Mouse (Mus musculus) cortical plate, adult 2 months (tissue): Measurements from ENCODE around the gene 4930432M17Rik.

ENCODE experiments used
- CTCF ChIP-seq: fragments of 200-500 bp; IDR thresholded peaks from 2 replicates; pipeline ENCODE4 v1.5.1; 2011; ENCODE audit warnings: mild to moderate bottlenecking, control low read depth, low read length; ENCODE audit not compliant: insufficient read depth; ENCODE audit errors: extremely low read depth
- POLR2A ChIP-seq: fragments of 200-500 bp; IDR thresholded peaks from 2 replicates; pipeline ENCODE4 v1.6.1; 2011; ENCODE audit warnings: mild to moderate bottlenecking, low read length, control low read depth; ENCODE audit not compliant: insufficient read depth; ENCODE audit errors: extremely low read depth

DNA sequence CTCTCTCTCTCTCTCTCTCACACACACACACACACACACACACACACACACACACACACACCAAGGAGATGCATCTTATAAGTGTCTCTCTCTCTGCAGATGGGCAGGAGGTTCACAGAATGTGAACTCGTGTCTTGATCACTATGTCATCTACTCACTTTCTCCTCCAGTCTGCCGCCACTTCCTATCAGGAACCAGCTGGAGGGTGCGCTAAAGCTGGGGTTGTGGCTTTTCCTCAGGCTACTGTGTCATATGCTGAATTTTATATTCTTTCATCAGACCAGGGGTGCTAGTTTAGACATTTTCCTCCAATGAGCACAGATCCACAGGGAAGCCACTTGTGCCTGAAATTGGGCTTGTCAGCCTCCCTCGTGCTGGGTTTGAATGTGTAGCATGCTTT lies 59.1 kb downstream of the 4930432M17Rik start:
- no peak for TF ChIP-seq CTCF
- no peak for TF ChIP-seq POLR2A
